Mouse (Mus musculus) right cerebral cortex, postnatal 10 days (tissue): ENCODE data around the gene Zcchc9.

Experiments used
- DNase-seq, 2 experiments: peaks; one replicate each; pipeline ENCODE4 v3.0.0; 2021; ENCODE audit warnings: low spot score in 2 of 2

Gene Zcchc9

GRCm38 (mm10) chr13:91761654-91762445 is 45.7 kb downstream of the Zcchc9 start:
- DNase-seq = no peak

DNA sequence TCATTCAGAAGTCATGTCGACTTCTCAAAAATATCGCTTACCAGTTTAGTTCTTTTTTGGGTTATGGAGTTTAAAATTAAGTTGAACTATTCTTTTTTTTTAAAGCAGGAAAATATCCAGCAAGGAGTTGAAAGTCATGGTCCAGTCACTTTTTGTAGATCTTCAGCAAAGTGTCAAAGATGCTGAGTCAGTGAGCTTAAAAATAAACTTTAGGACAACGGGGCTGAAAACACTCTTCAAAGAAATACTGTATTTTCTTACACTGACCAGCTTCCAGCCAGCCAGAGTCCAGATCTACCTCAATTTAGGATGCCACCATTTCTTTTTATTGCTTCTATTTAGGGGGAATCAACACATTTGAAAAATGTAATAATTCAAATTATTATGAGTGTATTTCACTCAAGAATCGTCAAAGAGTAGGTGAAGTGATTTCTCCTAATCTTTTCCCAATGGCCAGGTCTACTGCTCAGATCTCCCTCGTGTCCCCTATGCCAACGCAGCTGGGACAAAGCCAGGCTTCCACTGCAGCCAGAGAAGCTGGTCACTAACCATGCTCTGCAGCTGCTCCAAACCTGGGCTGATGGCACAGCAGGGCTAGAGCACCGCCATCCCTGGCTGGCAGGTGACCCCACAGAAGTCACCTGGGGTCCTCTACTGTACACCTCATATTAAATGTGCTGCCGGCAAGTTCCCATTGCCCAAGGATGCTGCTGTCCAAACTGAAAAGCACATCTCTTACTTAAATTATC is 47.0 kb downstream of the Zcchc9 start:
- no peak for DNase-seq

- no peak for DNase-seq
Measured at GRCm38 (mm10) chr13:91759791-91760190, 47.7 kb downstream of the Zcchc9 start.

DNA sequence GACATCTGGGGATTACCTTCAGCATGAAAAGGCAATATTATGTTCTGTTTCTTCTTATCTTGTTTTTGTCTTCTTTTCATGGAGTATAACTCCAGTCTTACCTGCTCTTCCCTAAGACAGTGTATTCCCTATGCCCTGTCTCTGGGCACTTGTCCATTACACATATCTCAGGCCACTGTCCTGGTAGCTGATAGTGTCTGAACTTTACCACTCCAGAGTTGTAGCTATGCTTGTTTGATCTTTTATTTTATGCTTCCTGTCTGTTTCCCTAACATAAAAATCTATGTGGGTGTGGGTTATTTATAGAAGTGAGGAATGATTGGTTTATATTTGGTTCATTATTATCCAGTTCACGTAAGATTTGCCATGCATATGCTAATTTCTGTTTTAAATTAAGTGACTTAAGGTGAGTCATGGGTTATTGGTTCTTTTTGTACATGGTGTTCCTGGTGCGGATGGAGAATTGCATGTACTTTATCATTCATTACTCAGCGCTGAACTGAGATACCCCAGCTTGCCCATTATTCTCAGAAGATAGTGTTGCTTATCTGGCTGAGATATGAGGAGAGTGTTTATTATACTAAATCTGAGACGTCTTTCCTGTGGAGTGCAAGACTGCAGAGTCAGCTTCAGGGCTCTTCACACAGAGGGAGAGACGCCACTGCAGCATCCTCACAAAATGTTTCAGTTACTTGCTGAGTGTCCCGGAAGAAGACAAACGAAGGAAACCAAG is 49.0 kb downstream of the Zcchc9 start:
- DNase-seq = no peak

DNA sequence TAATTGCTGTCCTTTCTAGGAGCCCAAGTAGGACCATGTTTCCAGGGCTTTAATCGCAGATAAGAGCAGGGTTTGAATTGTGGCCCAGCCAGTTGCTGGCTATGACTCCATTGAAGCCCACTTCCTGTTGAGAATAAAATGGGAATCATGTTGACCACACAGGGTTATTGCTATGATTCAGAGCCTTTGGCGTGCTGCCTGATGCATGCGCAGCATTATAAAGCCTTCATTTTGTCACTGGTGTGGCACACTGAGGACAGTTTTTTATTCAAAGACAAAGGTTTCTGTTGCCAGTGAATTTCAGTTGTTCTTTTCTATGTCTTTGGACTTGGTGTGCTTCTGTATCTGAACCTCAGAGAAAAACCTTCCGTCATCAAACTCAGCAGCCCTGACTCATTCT is 51.3 kb downstream of the Zcchc9 start:
- DNase-seq = no peak

DNA sequence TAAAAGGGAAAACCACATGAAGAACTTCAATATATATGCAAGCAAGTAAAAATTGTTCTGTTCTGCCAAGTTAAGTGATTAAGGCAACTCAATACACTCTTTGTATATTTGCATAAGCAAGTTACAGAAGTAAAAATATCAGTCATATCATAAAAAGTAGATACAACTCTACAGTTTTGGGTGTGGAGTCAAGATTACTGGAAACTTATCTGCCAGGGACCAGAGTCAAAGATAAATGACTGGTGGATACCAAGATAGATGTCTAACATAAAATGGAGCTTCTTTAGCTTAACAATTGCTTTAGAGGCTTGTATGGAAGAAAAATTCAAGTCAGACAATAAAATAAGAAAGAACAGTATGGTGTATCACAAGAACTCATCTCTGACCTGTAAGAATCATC is 52.7 kb downstream of the Zcchc9 start:
- DNase-seq = no peak

DNA sequence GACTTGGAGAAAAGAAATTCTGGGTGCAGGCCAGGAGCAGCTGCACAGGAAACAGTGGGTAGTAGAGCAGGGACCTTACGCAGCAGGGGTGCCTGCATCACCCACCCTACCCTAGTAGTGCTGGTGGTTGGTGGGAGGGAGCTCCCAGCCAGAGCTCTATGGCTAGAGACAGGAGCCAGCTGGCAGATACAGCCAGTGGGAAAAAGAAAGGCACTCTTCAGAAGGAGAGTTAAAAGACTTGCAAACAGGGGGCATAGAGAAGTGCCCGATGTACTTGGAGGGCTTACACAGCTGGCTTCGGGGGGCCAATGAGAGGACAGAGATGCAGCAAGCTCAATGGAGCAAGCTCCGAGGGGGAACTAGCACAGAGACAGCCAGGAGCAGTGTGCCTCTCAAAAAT is 53.8 kb downstream of the Zcchc9 start:
- peak; percentile 38 to 43 for DNase-seq

DNA sequence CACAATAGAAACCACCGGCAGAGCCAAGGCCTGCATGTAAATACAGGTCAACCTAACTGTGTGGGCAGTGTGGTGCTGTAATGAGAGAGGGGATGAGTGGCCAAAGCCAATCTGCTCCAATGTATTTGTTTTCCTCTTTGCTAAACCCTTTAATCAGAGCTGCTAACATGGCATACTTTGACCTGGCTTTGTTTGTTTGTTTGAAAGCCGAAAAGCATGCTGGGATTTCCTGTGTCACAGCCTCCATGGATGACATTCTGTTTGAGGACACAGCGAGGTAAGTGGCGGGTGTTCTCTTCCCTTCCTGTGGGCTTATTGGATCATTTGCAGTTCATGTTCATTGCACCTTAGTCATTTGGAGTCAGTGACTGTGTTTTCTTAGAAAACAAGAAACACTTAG is 57.5 kb downstream of the Zcchc9 start:
- DNase-seq = no peak

GRCm38 (mm10) chr13:91748401-91748800 is 59.1 kb downstream of the Zcchc9 start:
- no peak for DNase-seq
